Comparison of ENCODE assay signal across 7 mouse cellular contexts in the genomic region with DNA sequence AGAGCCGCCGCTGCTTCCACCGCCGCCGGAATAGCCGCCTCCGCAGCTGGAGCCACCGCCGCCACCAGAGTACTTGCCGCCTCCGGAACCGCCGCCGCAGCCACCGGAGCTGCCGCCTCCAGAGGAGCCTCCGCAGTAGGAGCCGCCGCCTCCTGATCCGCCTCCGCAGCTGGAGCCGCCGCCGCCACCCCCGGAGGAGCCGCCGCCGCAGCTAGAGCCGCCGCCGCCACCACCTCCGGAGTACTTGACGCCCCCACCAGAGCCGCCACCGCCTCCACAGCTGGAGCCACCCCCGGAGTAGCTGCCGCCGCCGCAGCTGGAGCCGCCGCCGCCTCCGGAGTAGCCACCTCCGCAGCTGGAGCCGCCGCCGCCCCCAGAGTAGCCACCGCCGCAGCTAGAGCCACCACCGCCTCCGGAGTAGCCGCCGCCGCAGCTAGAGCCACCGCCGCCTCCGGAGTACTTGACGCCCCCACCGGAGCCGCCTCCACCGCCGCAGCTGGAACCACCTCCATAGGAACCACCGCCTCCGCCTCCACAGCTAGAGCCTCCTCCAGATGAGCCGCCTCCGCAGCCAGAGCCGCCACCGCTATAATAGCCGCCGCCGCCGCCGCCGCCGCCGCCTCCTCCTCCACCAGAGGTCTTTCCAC. TPM values are rescaled to one million over a fixed set of nuclear protein-coding genes. Genes with fewer than 3 reads are reported as not detected.
DNase-seq lines count a peak whose midpoint lies in the region; ATAC-seq lines count a peak whose summit lies in the region.

No protein-coding gene starts in this region.

- peak overlapping the region; percentile 46 for H3K9ac ChIP-seq in intestine, embryonic 14.5 days (ENCODE audit: low read length)

- under 1% methylated on average over 69 of the region's 76 CpGs for WGBS in intestine, embryonic 14.5 days
- WGBS in limb, embryonic 10.5 days: under 1% methylated on average over 74 of the region's 76 CpGs

- H3K4me3 ChIP-seq in intestine, embryonic 14.5 days (ENCODE audit: low read depth, low read length): peak overlapping the region; percentile 57
- H3K4me3 ChIP-seq in limb, embryonic 10.5 days: peak overlapping the region; percentile 81

- peak; percentile 65 for DNase-seq in adrenal gland, adult 2 months
- DNase-seq in cerebellum, postnatal 4 days (ENCODE audit: low spot score in 2 of 2): peak; percentile 21 to 34
- peak; percentile 2 to 7 for DNase-seq in gastrocnemius, adult 8-10 months (ENCODE audit: low spot score in 2 of 2)
- DNase-seq in intestine, embryonic 14.5 days (ENCODE audit: low spot score): peak; percentile 79
- DNase-seq in limb, embryonic 10.5 days (ENCODE audit: low spot score): peak; percentile 78
- peak; percentile 38 for DNase-seq in mesoderm, embryonic 11.5 days (ENCODE audit: low read depth, low spot score)
- peak; percentile 33 for DNase-seq in right cerebral cortex, postnatal 25 days

- no peaks in the 10 kb centered on the region for H3K4me1 ChIP-seq in intestine, embryonic 14.5 days (replicated peaks; ENCODE audit: control insufficient read depth, insufficient read depth, low read length)
- peaks cover 10% of the 10 kb centered on the region; the same call in 1 of the 2 replicates for H3K4me1 ChIP-seq in limb, embryonic 10.5 days

- no peak overlapping the region for H3K27ac ChIP-seq in intestine, embryonic 14.5 days (ENCODE audit: low read depth)
- peak overlapping the region; percentile 87 for H3K27ac ChIP-seq in limb, embryonic 10.5 days

- no peaks in the 10 kb centered on the region for H3K36me3 ChIP-seq in intestine, embryonic 14.5 days (ENCODE audit: control insufficient read depth, insufficient read depth, low read length)
- H3K36me3 ChIP-seq in limb, embryonic 10.5 days: no peaks in the 10 kb centered on the region

- H3K27me3 ChIP-seq in intestine, embryonic 14.5 days (replicated peaks; ENCODE audit: control insufficient read depth, insufficient read depth, low read length): peaks cover 42% of the 10 kb centered on the region
- H3K27me3 ChIP-seq in limb, embryonic 10.5 days (ENCODE audit: low read depth, poor library complexity, severe bottlenecking): peaks cover 43% of the 10 kb centered on the region

- H3K4me2 ChIP-seq in intestine, embryonic 14.5 days (ENCODE audit: low read length): peak overlapping the region; percentile 91

- ATAC-seq in intestine, embryonic 14.5 days (replicated peaks; ENCODE audit: low FRiP score, low TSS enrichment, low read depth): peak; percentile 76

- no peaks in the 10 kb centered on the region for H3K9me3 ChIP-seq in intestine, embryonic 14.5 days (ENCODE audit: control insufficient read depth, low read length)
- no peaks in the 10 kb centered on the region for H3K9me3 ChIP-seq in limb, embryonic 10.5 days (replicated peaks)

RNA-seq across cellular contexts. Expression of a gene that starts 1.5 kb away (rescaled TPM):
- under 1 TPM in 1 of 2 experiments, not detected in 1; 0.21 TPM for total RNA-seq in adrenal gland, adult 2 months (2021)
- 0.20 and 0.81 TPM in 2 replicates for polyA plus RNA-seq in adrenal gland, adult 2 months (2012; rRNA removed)
- not detected for total RNA-seq in gastrocnemius, adult 8-10 months (2022)
- 0.09 TPM in 2 replicates for polyA plus RNA-seq in intestine, embryonic 14.5 days (2014; fragmentation: Nextera tagmentation; extraction: Ambion mirVana)
- polyA plus RNA-seq in limb, embryonic 10.5 days (2016; fragmentation: Nextera tagmentation; extraction: Ambion mirVana): 0.14 and 0.94 TPM in 2 replicates

RNA-seq across cellular contexts. Expression of a gene that starts 42.3 kb away (rescaled TPM):
- total RNA-seq in adrenal gland, adult 2 months (2021): not detected
- polyA plus RNA-seq in adrenal gland, adult 2 months (2012; rRNA removed): not detected in 2 replicates
- total RNA-seq in gastrocnemius, adult 8-10 months (2022): not detected
- polyA plus RNA-seq in intestine, embryonic 14.5 days (2014; fragmentation: Nextera tagmentation; extraction: Ambion mirVana): not detected in 2 replicates
- not detected in 2 replicates for polyA plus RNA-seq in limb, embryonic 10.5 days (2016; fragmentation: Nextera tagmentation; extraction: Ambion mirVana)

Comparison
In these comparisons a context has a peak if more than half of its experiments do, and no peak if none do; other contexts are left out.
1. DNase-seq: peak in every context shown above with its lines; median percentile 79 in intestine, embryonic 14.5 days; 78 in limb, embryonic 10.5 days; 65 in adrenal gland, adult 2 months; 38 in mesoderm, embryonic 11.5 days; 33 in right cerebral cortex, postnatal 25 days; 28 in cerebellum, postnatal 4 days; 4 in gastrocnemius, adult 8-10 months.